Mouse (Mus musculus): Measurements from ENCODE around the gene Olfr769.

DNA sequence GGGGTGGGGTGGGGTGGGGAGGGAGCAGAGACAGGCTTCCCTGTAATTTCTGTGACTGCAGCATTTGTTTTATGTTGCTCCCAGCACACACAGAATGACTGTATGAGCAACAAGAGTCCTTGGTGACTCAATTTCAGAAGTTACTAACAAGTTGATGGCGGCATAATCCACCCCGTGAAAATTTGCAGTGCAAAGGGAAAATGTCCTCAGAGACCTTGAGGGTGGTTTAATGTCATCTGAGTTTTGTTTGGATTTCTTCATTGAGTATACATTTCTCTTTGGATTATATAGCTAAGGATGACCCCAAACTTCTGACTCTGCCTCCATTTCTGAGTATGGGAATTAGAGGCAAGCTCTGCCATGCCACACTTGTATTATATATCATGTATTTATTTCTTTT is at the start of gene Olfr769:
- TF ChIP-seq CTCF (IDR thresholded peaks at IDR 0.05; ENCODE audit: extremely low read depth, insufficient read depth, insufficient read length, insufficient replicate concordance) (no peak), POLR2A (IDR thresholded peaks at IDR 0.05; ENCODE audit: low read depth, low read length) (no peak)

All from spleen, adult 2 months (tissue).